Mouse (Mus musculus): Measurements from ENCODE around the gene Mrpl20.

DNA sequence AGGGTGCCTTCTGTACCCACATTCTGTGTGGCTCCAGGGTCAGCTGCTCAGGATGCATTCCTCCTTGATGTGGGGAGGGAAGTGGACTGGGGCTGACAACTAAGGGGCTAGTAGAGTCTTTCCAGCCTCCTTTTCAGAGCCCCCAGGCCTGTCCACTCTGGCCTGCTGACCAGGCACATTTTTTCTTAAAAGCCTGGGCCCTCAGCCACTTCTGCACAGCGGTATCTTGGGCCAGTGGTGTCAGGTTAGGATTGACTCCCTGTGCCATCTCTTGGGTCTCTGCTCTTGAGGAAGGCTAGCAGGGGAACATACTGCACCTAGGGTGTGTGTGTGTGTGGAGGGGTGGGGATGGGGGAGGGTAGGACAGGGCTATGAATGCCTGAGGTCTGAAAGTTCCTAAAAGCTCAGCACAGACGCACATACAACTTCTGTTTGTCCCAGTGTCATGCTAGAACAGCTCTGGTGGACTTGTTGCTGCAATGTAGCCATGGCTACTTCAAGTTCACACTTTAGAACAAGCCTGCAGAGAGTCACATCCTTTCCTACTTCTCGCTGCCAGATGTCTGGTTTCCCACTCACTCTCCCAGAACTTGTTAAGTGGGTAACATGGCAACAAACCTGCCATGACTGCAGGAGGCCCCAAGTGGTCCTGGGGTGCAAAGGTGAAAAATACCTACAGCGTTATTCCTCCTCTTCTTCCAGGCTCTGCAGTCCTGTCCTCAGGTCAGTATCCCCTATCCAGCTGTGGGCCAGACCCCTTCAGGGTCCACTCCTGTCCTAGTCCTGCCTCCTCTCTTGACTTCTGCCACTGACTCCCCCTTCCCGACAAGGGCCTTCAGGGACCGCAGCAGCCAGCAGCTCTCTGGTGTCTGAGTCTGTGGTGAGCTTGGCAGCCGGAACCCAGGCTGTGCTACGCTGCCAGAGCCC lies 37.7 kb downstream of the Mrpl20 start:
- no peak for TF ChIP-seq POLR2A (IDR thresholded peaks at IDR 0.05; ENCODE audit: borderline replicate concordance, extremely low read depth, low read depth, low read length)
- no peak for TF ChIP-seq CTCF (IDR thresholded peaks at IDR 0.05; ENCODE audit: insufficient read depth, low read length)
